Mouse (Mus musculus): ENCODE measurements at regions not wholly inside any gene's neighbourhood (a gene's known extent, or its start where the extent isn't known, plus 50 kb on each side); places are given as distances from the start of the nearest gene placed in this dataset.

DNA sequence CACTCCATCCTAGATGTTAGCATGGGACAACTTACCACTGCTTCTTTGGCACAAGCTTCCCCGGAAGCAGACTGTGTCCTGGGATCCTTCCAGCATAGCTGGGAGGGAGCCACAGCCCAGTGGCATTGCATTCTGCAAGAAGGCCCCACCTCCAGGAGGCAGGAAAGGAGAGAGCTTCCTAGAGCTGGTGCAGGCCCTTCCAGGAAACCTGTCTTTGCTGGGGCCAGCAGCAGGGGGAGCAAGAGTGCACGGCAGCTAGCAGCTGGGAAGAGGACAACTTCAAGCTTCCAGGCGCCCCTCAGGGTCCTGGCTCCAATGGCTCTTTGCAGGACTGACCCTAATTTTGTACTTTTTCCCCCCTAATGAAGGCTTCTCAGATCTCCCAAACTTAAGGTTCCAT, 115.4 kb upstream of the Sorcs3 start:
- peak; percentile 61 to 64 for DNase-seq

GRCm38 (mm10) chr19:48097363-48097762, 108.5 kb upstream of the Sorcs3 start:
- no peak for DNase-seq

DNA sequence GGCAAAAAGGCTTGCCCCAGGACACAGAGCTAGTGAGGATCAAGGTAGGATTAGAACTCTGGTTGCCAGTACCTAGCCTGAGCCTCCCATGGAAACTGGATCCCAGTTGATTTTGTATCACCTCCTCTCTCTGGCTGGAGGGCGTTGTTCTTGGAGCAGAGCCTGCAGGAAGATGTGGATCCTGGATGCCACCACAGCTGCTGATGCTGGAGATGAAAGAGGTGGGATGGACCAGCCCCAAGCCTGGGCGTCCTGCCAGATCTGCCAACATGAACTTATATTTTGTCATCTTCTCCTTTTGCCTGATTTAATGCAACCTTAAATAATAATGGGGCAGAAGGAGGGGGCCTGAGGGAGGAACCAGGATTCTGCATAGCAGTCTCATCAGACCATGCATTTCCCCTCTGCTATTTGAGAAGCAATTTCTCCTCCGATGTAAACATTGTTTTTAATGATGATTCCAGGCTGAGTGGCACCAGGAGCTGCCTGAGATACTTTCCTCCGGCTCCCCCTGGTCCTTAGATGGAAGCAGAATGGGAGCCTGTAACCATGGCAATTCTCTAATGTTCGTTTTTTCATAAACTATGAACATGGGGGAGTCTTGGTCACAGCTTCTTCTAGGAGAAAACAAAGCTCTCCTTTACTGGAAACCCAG, 107.8 kb upstream of the Sorcs3 start:
- DNase-seq: peak in 1 of 2 experiments; percentile 19

GRCm38 (mm10) chr19:48100991-48101390, 104.8 kb upstream of the Sorcs3 start:
- DNase-seq: no peak

- no peak for DNase-seq
Observed at GRCm38 (mm10) chr19:48115155-48115554, 90.7 kb upstream of the Sorcs3 start.

- no peak for DNase-seq
Observed at GRCm38 (mm10) chr19:48115728-48116127, 90.1 kb upstream of the Sorcs3 start.

DNA sequence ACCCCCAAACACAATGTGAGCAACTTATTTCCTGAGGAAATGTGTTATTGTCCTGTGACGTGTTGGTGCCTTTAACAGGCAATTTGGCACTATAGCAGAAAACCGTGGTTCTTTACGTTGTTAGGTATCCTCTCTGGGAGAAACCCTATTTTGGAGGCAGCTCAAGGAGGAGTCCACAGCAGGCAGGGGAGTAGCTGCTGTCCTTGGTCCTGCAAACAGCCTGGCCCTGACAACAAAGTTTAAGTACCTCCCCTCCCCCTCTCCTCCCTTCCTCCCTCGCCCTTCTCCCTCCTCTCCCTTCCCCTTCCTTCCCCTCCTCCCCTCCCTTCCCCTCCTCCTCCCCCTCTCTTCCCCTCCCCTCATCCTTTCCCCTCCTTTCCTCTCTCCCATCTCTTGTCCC, 89.1 kb upstream of the Sorcs3 start:
- DNase-seq: peak; percentile 58 to 67

GRCm38 (mm10) chr19:48117646-48118045, 88.2 kb upstream of the Sorcs3 start:
- DNase-seq: peak in 1 of 2 experiments; percentile 13

GRCm38 (mm10) chr19:48122281-48122680, 83.5 kb upstream of the Sorcs3 start:
- DNase-seq: no peak

DNA sequence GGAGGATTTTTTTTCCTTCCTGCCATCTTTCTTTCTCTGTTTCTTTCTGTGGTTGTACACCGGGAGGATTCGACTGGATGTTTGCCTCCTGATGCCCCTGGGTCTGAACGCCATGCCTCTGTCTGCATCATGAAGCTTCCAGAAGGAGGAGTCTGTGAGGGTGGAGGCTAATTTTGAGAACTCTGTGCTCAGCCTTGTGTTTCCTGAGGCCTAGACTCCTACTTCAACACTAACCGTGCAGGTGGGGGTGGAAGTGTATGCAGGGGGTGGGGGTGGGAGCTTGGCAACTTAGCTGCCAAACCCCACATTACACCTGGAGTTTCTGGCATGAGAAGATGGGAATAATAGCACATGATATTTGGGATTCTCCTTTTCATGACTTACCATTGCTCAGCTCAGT, 82.0 kb upstream of the Sorcs3 start:
- no peak for DNase-seq

- no peak for DNase-seq
Observed at GRCm38 (mm10) chr19:48125731-48126130, 80.1 kb upstream of the Sorcs3 start.

DNA sequence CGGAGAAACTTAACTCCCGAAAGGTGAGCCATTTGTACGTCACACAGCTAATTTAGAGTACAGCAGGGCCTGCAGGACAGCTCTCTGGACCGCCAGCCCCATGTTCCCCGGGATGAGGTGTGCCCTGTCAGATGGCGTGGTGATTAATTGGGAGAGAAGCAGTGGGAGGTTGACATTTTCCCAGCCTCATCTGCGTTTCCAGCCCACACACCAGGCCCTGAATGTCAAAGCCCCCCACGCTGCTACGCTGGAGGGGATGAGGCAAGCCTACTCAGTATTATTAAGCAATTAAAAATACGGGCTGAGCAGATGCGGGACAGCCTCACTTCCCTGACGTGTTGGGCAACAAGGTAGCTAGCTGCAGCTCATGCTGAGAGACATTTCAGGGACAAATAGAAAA, 77.7 kb upstream of the Sorcs3 start:
- peak; percentile 9 to 19 for DNase-seq

GRCm38 (mm10) chr19:48136231-48136630, 69.6 kb upstream of the Sorcs3 start:
- DNase-seq: no peak

GRCm38 (mm10) chr19:48144129-48144528, 61.7 kb upstream of the Sorcs3 start:
- DNase-seq: peak; percentile 69 to 74

All from kidney, postnatal 4 days (tissue).